9 mouse cellular contexts compared by ENCODE assay signal in genomic region chr11:49650113-49650993, GRCm38 (mm10). TPM values are rescaled to one million over a fixed set of nuclear protein-coding genes. Genes with fewer than 3 reads are reported as not detected.
DNase-seq lines count a peak whose midpoint lies in the region; TF ChIP-seq lines count a peak whose summit lies in the region.
"Had no signal": no experiment of that assay in that cellular context is flagged by ENCODE, and none has a peak within 500 bp of the region (broad histone marks: within the 10 kb centered on the region; RNA-seq: fewer than 3 reads in every experiment).

No protein-coding gene starts in this region.

- H3K4me2 ChIP-seq in CH12.LX (ENCODE audit: insufficient read depth, low read depth, poor library complexity, severe bottlenecking), result no peak overlapping the region
- H3K4me2 ChIP-seq: limb, embryonic 12.5 days had no signal

- in situ Hi-C loops in CH12.LX (cut with MboI; ENCODE audit: low pct_ligation_motif_present, low pct_unique_long_range_greater_than_20kb, low sequenced_read_pairs), result loop anchor here (10.0 kb wide), 1 partner anchor 214 kb away; no protein-coding TSS in a partner anchor

- no peaks in the 10 kb centered on the region for H3K79me2 ChIP-seq in CH12.LX (replicated peaks; ENCODE audit: control insufficient read depth, extremely low read depth, insufficient read depth, poor library complexity, severe bottlenecking)

- peaks cover 7% of the 10 kb centered on the region for H3K9me3 ChIP-seq in CH12.LX (replicated peaks; ENCODE audit: low read length)

- TF ChIP-seq CTCF in gastrocnemius, adult 2 months (IDR thresholded peaks at IDR 0.05), result peak; percentile 59
- peak; percentile 74 to 75 for TF ChIP-seq CTCF in CH12.LX (conservative IDR thresholded peaks at IDR 0.05 in 1 of 2, IDR thresholded peaks at IDR 0.05 in 1 of 2; ENCODE audit: low read depth in 2 of 2, low read length in 2 of 2)
- peak; percentile 41 for TF ChIP-seq CTCF in cortical plate, adult 2 months (IDR thresholded peaks at IDR 0.05; ENCODE audit: extremely low read depth, insufficient read depth, low read length)

- H3K36me3 ChIP-seq in CH12.LX (replicated peaks in 1 of 2; ENCODE audit: control insufficient read depth in 1 of 2, insufficient read depth in 1 of 2, low read length in 1 of 2), result no peaks in the 10 kb centered on the region
- H3K36me3 ChIP-seq: limb, embryonic 12.5 days had no signal

- peak; percentile 38 for TF ChIP-seq RAD21 in CH12.LX (IDR thresholded peaks at IDR 0.05; ENCODE audit: low read depth, low read length)

- peaks cover 6 to 14% of the 10 kb centered on the region in 2 experiments; a peak in 3 of 4 replicates for H3K4me1 ChIP-seq in CH12.LX (ENCODE audit: control insufficient read depth in 1 of 2, insufficient read depth in 2 of 2)
- peaks cover 8% of the 10 kb centered on the region; the same call in 1 of the 2 replicates for H3K4me1 ChIP-seq in cortical plate, adult 2 months (ENCODE audit: control insufficient read depth, insufficient read depth, low read length)

- no peak overlapping the region for H3K9ac ChIP-seq in CH12.LX (ENCODE audit: insufficient read depth, low read depth)
- H3K9ac ChIP-seq: limb, embryonic 12.5 days had no signal

- dilution Hi-C loops in CH12.LX (cut with MboI; ENCODE audit: extremely low pct_ligation_motif_present, extremely low pct_unique_long_range_greater_than_20kb, low sequenced_read_pairs), result no loop called here

- TF ChIP-seq EP300 in CH12.LX (IDR thresholded peaks at IDR 0.05; ENCODE audit: low read length), result no peak

- no peak for TF ChIP-seq POLR2A in CH12.LX (IDR thresholded peaks at IDR 0.05; ENCODE audit: low read depth, low read length)
- TF ChIP-seq POLR2A in cortical plate, adult 2 months (IDR thresholded peaks at IDR 0.05; ENCODE audit: extremely low read depth, insufficient read depth, low read length), result no peak

- peaks cover 11% of the 10 kb centered on the region for H3K27me3 ChIP-seq in CH12.LX (replicated peaks)
- H3K27me3 ChIP-seq: limb, embryonic 12.5 days had no signal

- intact Hi-C loops in gastrocnemius, adult 2 months (cut with DNase I), result loop anchor here (5.0 kb wide), 1 partner anchor 62 kb away; the partner anchor contains the start of gene Cnot6

- DNase-seq in gastrocnemius, adult 2 months, result peak; percentile 30
- DNase-seq in gastrocnemius, adult 8-10 months (ENCODE audit: low spot score in 2 of 2), result no peak
- peak; percentile 76 for DNase-seq in CH12.LX (ENCODE audit: extremely low read depth)
- peak; percentile 76 for DNase-seq in kidney, postnatal 14 days
- DNase-seq in retina, embryonic 14.5 days (ENCODE audit: low spot score), result peak; percentile 80
- no peak for DNase-seq in ovary, postnatal 10 days (ENCODE audit: low spot score)
- no peak for DNase-seq in right cerebral cortex, postnatal 10 days (ENCODE audit: low spot score in 2 of 2)

- H3K27ac ChIP-seq in gastrocnemius, adult 2 months, result peak overlapping the region; percentile 38; the same call in 1 of the 2 replicates
- H3K27ac ChIP-seq in CH12.LX (ENCODE audit: insufficient read depth, low read depth), result no peak overlapping the region
- H3K27ac ChIP-seq in cortical plate, adult 2 months (ENCODE audit: insufficient read depth, low read length), result peak overlapping the region; percentile 60; the same call in 1 of the 2 replicates
- H3K27ac ChIP-seq: limb, embryonic 12.5 days had no signal

- H3K4me3 ChIP-seq in gastrocnemius, adult 2 months, result peak overlapping the region; percentile 22; the same call in 1 of the 2 replicates
- no peak overlapping the region for H3K4me3 ChIP-seq in CH12.LX (replicated peaks in 1 of 3; ENCODE audit: low read depth in 2 of 3, low read length in 2 of 3, poor library complexity in 1 of 3)
- no peak overlapping the region for H3K4me3 ChIP-seq in cortical plate, adult 2 months (ENCODE audit: insufficient read depth, low read length)
- H3K4me3 ChIP-seq: limb, embryonic 12.5 days had no signal

TF ChIP-seq in CH12.LX, 34 proteins besides CTCF, POLR2A, EP300 and RAD21:
- TF ChIP-seq SMC3 (IDR thresholded peaks at IDR 0.05; ENCODE audit: low read depth, low read length) (peak; percentile 45), GABPA (IDR thresholded peaks at IDR 0.05; ENCODE audit: insufficient replicate concordance, low read depth, low read length) (no peak)

RNA-seq across cellular contexts. Expression of gene Scgb3a1, which starts 13.1 kb away (rescaled TPM):
- total RNA-seq in gastrocnemius, adult 2 months (2021), result not detected
- not detected for total RNA-seq in gastrocnemius, adult 8-10 months (2022)
- total RNA-seq in CH12.LX (2012; rRNA removed) (not detected in 2 replicates), CH12.LX (2014; rRNA removed) (not detected in 2 replicates)
- polyA plus RNA-seq in CH12.LX (2012; ENCODE audit: insufficient read length, low read depth), result not detected in 2 replicates
- polyA plus RNA-seq in cortical plate, adult 2 months (2012; rRNA removed), result 0.55 TPM in 1 of 2 replicates, not detected in the other
- polyA plus RNA-seq: limb, embryonic 12.5 days had no signal

RNA-seq across cellular contexts. Expression of gene Flt4, which starts 41.3 kb away (rescaled TPM):
- 1 to 10 TPM; 2.8 to 4.3 TPM for total RNA-seq in gastrocnemius, adult 2 months (2021)
- total RNA-seq in gastrocnemius, adult 8-10 months (2022), result 1 to 10 TPM; 2.1 to 2.4 (median 2.3) TPM
- total RNA-seq in CH12.LX (2012; rRNA removed), result 0.08 and 0.17 TPM in 2 replicates
- not detected in 2 replicates for total RNA-seq in CH12.LX (2014; rRNA removed)
- polyA plus RNA-seq in CH12.LX (2012; ENCODE audit: insufficient read length, low read depth), result 0.06 and 0.08 TPM in 2 replicates
- polyA plus RNA-seq in cortical plate, adult 2 months (2012; rRNA removed), result 1.9 and 2.1 TPM in 2 replicates

Comparison
In these comparisons a context has a peak if more than half of its experiments do, and no peak if none do; other contexts are left out.
1. DNase-seq: peak in gastrocnemius, adult 2 months (single experiment), CH12.LX (single experiment), kidney, postnatal 14 days (single experiment) and retina, embryonic 14.5 days (single experiment); none in gastrocnemius, adult 8-10 months (0 of 2), ovary, postnatal 10 days (single experiment) and right cerebral cortex, postnatal 10 days (0 of 2).
2. Peak in every context shown above with its lines, with median percentiles within 50 percentile points of each other: CTCF ChIP-seq.